Mouse (Mus musculus) gastrocnemius, adult 2 months (tissue): ENCODE measurements at regions not wholly inside any gene's neighbourhood (a gene's known extent, or its start where the extent isn't known, plus 50 kb on each side); places are given as distances from the start of the nearest gene placed in this dataset.

Source experiments
- DNase-seq: peaks from one replicate; pipeline ENCODE4 v3.0.0; 2022
- H3K27ac ChIP-seq: fragments of 200-600 bp; 2 replicates; pipeline ENCODE4 v1.8.1; 2022; ENCODE audit warnings: mild to moderate bottlenecking
- H3K4me3 ChIP-seq: fragments of 200-600 bp; 2 replicates; pipeline ENCODE4 v1.8.1; 2022; ENCODE audit warnings: mild to moderate bottlenecking, moderate library complexity
- CTCF ChIP-seq: fragments of 200-600 bp; IDR thresholded peaks from 2 replicates; pipeline ENCODE4 v1.8.1; 2022; ENCODE audit warnings: antibody characterized with exemption, mild to moderate bottlenecking, moderate library complexity
- intact Hi-C: fragments of 180-260 bp; cut with DNase I; formaldehyde crosslinking; loops from one replicate; pipeline ENCODE4 v1.15.1; 2025

- Histone ChIP-seq H3K27ac (no peak overlapping the region), H3K4me3 (peak overlapping the region; percentile 57)
- TF ChIP-seq CTCF = no peak
- intact Hi-C loops = no loop called here
- no peak for DNase-seq
Observed at GRCm38 (mm10) chr3:119949620-119950019, 165.4 kb upstream of the Ptbp2 start.

- Histone ChIP-seq H3K4me3 (peak overlapping the region; percentile 57), H3K27ac (no peak overlapping the region)
- intact Hi-C loops = no loop called here
- no peak for TF ChIP-seq CTCF
- DNase-seq = peak; percentile 22
Observed at GRCm38 (mm10) chr3:119949041-119949470, 164.8 kb upstream of the Ptbp2 start.

GRCm38 (mm10) chr3:119947126-119947525, 162.9 kb upstream of the Ptbp2 start:
- TF ChIP-seq CTCF = no peak
- DNase-seq = no peak
- no peak overlapping the region for H3K4me3 ChIP-seq
- intact Hi-C loops = no loop called here
- H3K27ac ChIP-seq = no peak overlapping the region

- TF ChIP-seq CTCF = no peak
- DNase-seq = no peak
- intact Hi-C loops = no loop called here
- Histone ChIP-seq H3K27ac (no peak overlapping the region), H3K4me3 (no peak overlapping the region)
Observed at GRCm38 (mm10) chr3:119944115-119944514, 159.8 kb upstream of the Ptbp2 start.

GRCm38 (mm10) chr3:119939091-119939490, 154.8 kb upstream of the Ptbp2 start:
- TF ChIP-seq CTCF = no peak
- H3K27ac ChIP-seq = no peak overlapping the region
- intact Hi-C loops = no loop called here
- no peak overlapping the region for H3K4me3 ChIP-seq
- DNase-seq = no peak

GRCm38 (mm10) chr3:119938425-119938824, 154.2 kb upstream of the Ptbp2 start:
- DNase-seq = no peak
- Histone ChIP-seq H3K4me3 (no peak overlapping the region), H3K27ac (no peak overlapping the region)
- no peak for TF ChIP-seq CTCF
- intact Hi-C loops = no loop called here

GRCm38 (mm10) chr3:119936526-119936925, 152.3 kb upstream of the Ptbp2 start:
- intact Hi-C loops = no loop called here
- H3K4me3 ChIP-seq = no peak overlapping the region
- no peak for DNase-seq
- no peak for TF ChIP-seq CTCF
- H3K27ac ChIP-seq = no peak overlapping the region

- no peak for TF ChIP-seq CTCF
- no peak for DNase-seq
- H3K4me3 ChIP-seq = no peak overlapping the region
- H3K27ac ChIP-seq = no peak overlapping the region
- intact Hi-C loops = no loop called here
Observed at GRCm38 (mm10) chr3:119933049-119933511, 148.8 kb upstream of the Ptbp2 start.

GRCm38 (mm10) chr3:119928281-119928680, 144.0 kb upstream of the Ptbp2 start:
- intact Hi-C loops = no loop called here
- Histone ChIP-seq H3K4me3 (no peak overlapping the region), H3K27ac (no peak overlapping the region)
- DNase-seq = no peak
- no peak for TF ChIP-seq CTCF

- Histone ChIP-seq H3K27ac (no peak overlapping the region), H3K4me3 (no peak overlapping the region)
- no peak for DNase-seq
- intact Hi-C loops = no loop called here
- no peak for TF ChIP-seq CTCF
Observed at GRCm38 (mm10) chr3:119919501-119920141, 135.4 kb upstream of the Ptbp2 start.

- intact Hi-C loops = no loop called here
- DNase-seq = peak; percentile 22
- H3K4me3 ChIP-seq = no peak overlapping the region
- peak overlapping the region; percentile 58; the same call in 1 of the 2 replicates for H3K27ac ChIP-seq
- TF ChIP-seq CTCF = no peak
Observed at GRCm38 (mm10) chr3:119915984-119916865, 132.0 kb upstream of the Ptbp2 start.

- Histone ChIP-seq H3K27ac (no peak overlapping the region), H3K4me3 (no peak overlapping the region)
- no peak for DNase-seq
- intact Hi-C loops = no loop called here
- TF ChIP-seq CTCF = no peak
Observed at GRCm38 (mm10) chr3:119911532-119911931, 127.3 kb upstream of the Ptbp2 start.

- intact Hi-C loops = no loop called here
- no peak overlapping the region for H3K4me3 ChIP-seq
- no peak overlapping the region for H3K27ac ChIP-seq
- DNase-seq = no peak
- no peak for TF ChIP-seq CTCF
Observed at GRCm38 (mm10) chr3:119904244-119904643, 120.0 kb upstream of the Ptbp2 start.
